Mouse (Mus musculus) forebrain, embryonic 11.5 days (tissue): Measurements from ENCODE around the gene Olfr1491. TPM values are rescaled to one million over a fixed set of nuclear protein-coding genes. Genes with fewer than 3 reads are reported as not detected.

ENCODE experiments used
- ATAC-seq: fragments of 200-750 bp; cut with Nextera tagmentation; replicated peaks from 2 replicates; pipeline ENCODE4 v1.8.0; 2017; ENCODE audit warnings: moderate TSS enrichment; ENCODE audit not compliant: low FRiP score
- DNase-seq: peaks from one replicate; pipeline ENCODE4 v3.0.0-alpha.2; 2017; ENCODE audit warnings: low spot score
- H3K27ac ChIP-seq: fragments of 300-500 bp; sonication (generic); 2 replicates; pipeline ENCODE4 v1.5.1; 2014; ENCODE audit warnings: low read depth, low read length
- H3K27me3 ChIP-seq: fragments of 300-500 bp; sonication (generic); 2 replicates; pipeline ENCODE4 v1.6.1; 2014; ENCODE audit warnings: mild to moderate bottlenecking, low read length, mixed read lengths; ENCODE audit not compliant: control insufficient read depth, insufficient read depth
- H3K36me3 ChIP-seq: fragments of 300-500 bp; sonication (generic); 2 replicates; pipeline ENCODE4 v1.6.1; 2014; ENCODE audit warnings: mild to moderate bottlenecking, low read length, moderate library complexity, mixed read lengths; ENCODE audit not compliant: control insufficient read depth, insufficient read depth
- H3K4me1 ChIP-seq: fragments of 300-500 bp; sonication (generic); replicated peaks from 2 replicates; pipeline ENCODE4 v1.6.1; 2014; ENCODE audit warnings: low read length, mixed read lengths; ENCODE audit not compliant: control insufficient read depth, insufficient read depth
- H3K4me2 ChIP-seq: fragments of 300-500 bp; sonication (generic); 2 replicates; pipeline ENCODE4 v1.6.1; 2014; ENCODE audit warnings: low read depth, mild to moderate bottlenecking, low read length, moderate library complexity, mixed read lengths; ENCODE audit not compliant: severe bottlenecking
- H3K4me3 ChIP-seq: fragments of 300-500 bp; sonication (generic); 2 replicates; pipeline ENCODE4 v1.5.1; 2014; ENCODE audit warnings: low read depth, low read length
- H3K9ac ChIP-seq: fragments of 300-500 bp; sonication (generic); 2 replicates; pipeline ENCODE4 v1.6.1; 2014; ENCODE audit warnings: low read length
- H3K9me3 ChIP-seq: fragments of 300-500 bp; sonication (generic); 2 replicates; pipeline ENCODE4 v1.6.1; 2016; ENCODE audit warnings: low read length, mixed read lengths; ENCODE audit not compliant: control insufficient read depth
- WGBS: fragments of 180-500 bp; shearing (Covaris S2); extraction: QIAGEN DNeasy Blood & Tissue Kit; methylation state at CpG from one replicate; pipeline ENCODE4 v1.1.7; 2014; 5-methylcytosine and 5-hydroxymethylcytosine counted together
- polyA plus RNA-seq: library from polyadenylated mRNA; unstranded; fragments of >200 nt; fragmentation: Nextera tagmentation; extraction: Ambion mirVana; gene quantifications from 2 replicates; pipeline ENCODE4 v1.2.1, GENCODE M21; 2014

The Olfr1491 gene
- polyA plus RNA-seq: not detected in 2 replicates

DNA sequence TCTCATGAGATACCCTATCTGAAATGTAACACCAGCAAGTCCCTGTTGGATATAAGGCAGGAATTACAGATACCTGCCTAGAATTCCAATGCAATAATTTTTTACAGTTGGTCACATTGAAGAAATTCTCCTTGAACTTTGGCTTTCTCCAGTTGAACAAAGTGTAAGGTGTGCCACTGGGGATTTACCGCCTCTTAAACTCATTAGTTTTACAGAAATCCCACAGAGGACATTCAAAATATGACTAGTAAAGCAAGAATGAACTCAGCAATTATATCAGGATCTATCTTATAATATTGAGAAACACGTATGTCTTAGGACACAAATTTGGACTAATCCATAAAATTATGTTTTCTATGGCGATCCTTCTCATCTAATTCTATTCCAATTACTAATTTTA lies at the start of gene Olfr1491:
TSS of gene Olfr1491 (plus strand) at position 301 of the 400 bp plus-strand sequence.
- no peaks in the 10 kb centered on the region for H3K4me1 ChIP-seq
- no peak for ATAC-seq
- no peak within 1 kb of the TSS for H3K4me2 ChIP-seq
- H3K27me3 ChIP-seq: no peaks in the 10 kb centered on the region
- H3K36me3 ChIP-seq: no peaks in the 10 kb centered on the region
- no peak within 1 kb of the TSS for H3K9ac ChIP-seq
- WGBS: 80% methylated on average over 3 of the region's 3 CpGs
- no peaks in the 10 kb centered on the region for H3K9me3 ChIP-seq
- no peak within 1 kb of the TSS for H3K4me3 ChIP-seq
- no peak for DNase-seq
- no peak within 1 kb of the TSS for H3K27ac ChIP-seq

DNA sequence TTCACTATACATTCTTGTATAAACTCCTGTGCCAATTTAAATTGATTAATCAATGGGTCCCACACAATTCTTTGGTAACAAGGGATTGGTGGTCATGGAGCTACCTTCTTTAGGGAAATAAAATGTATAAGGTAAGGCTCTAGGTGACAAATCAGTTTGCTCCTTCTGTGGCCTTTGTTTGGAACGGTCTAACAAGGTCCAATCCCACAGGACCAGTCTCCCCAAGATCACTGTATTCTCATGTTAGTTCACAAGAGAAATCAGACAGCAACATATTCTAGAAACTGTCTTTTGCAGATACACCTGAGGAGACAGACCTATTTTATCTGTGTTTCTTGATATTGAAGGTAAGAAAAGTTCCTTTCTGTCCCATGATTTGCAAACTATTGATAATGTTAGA lies 46.3 kb upstream of the Olfr1491 start, which contains the start of gene Olfr1490:
TSS of gene Olfr1490 (plus strand) at position 301 of the 400 bp plus-strand sequence.
- Histone ChIP-seq H3K27ac (no peak within 1 kb of the TSS), H3K9me3 (no peaks in the 10 kb centered on the region), H3K27me3 (no peaks in the 10 kb centered on the region), H3K4me3 (no peak within 1 kb of the TSS), H3K4me1 (no peaks in the 10 kb centered on the region), H3K36me3 (no peaks in the 10 kb centered on the region), H3K9ac (no peak within 1 kb of the TSS), H3K4me2 (no peak within 1 kb of the TSS)
- DNase-seq: no peak
- ATAC-seq: no peak
- 76% methylated on average over 1 of the region's 1 CpGs for WGBS

GRCm38 (mm10) chr19:13722978-13723377 lies 25.9 kb downstream of the Olfr1491 start, which contains the start of gene Olfr1493-ps1:
TSS of gene Olfr1493-ps1 (plus strand) at chr19:13723278.
- H3K27me3 ChIP-seq: no peaks in the 10 kb centered on the region
- H3K9ac ChIP-seq: no peak within 1 kb of the TSS
- H3K27ac ChIP-seq: no peak within 1 kb of the TSS
- H3K4me1 ChIP-seq: no peaks in the 10 kb centered on the region
- H3K4me3 ChIP-seq: no peak within 1 kb of the TSS
- no peaks in the 10 kb centered on the region for H3K9me3 ChIP-seq
- no peak within 1 kb of the TSS for H3K4me2 ChIP-seq
- 72% methylated on average over 2 of the region's 2 CpGs for WGBS
- DNase-seq: no peak
- H3K36me3 ChIP-seq: no peaks in the 10 kb centered on the region
- no peak for ATAC-seq

GRCm38 (mm10) chr19:13739428-13739827 lies 42.4 kb downstream of the Olfr1491 start, which contains the start of gene Olfr1494:
TSS of gene Olfr1494 (plus strand) at chr19:13739728.
- H3K9ac ChIP-seq: no peak within 1 kb of the TSS
- WGBS: 90% methylated on average over 4 of the region's 4 CpGs
- H3K4me1 ChIP-seq: no peaks in the 10 kb centered on the region
- no peak within 1 kb of the TSS for H3K27ac ChIP-seq
- H3K4me2 ChIP-seq: no peak within 1 kb of the TSS
- no peaks in the 10 kb centered on the region for H3K27me3 ChIP-seq
- H3K9me3 ChIP-seq: no peaks in the 10 kb centered on the region
- H3K36me3 ChIP-seq: no peaks in the 10 kb centered on the region
- no peak for ATAC-seq
- H3K4me3 ChIP-seq: no peak within 1 kb of the TSS
- DNase-seq: no peak

GRCm38 (mm10) chr19:13749366-13749765 lies 52.3 kb downstream of the Olfr1491 start:
- ATAC-seq: no peak
- no peaks in the 10 kb centered on the region for H3K27me3 ChIP-seq
- DNase-seq: no peak
- no peaks in the 10 kb centered on the region for H3K4me1 ChIP-seq
- WGBS: 80% methylated on average over 1 of the region's 1 CpGs
- no peak overlapping the region for H3K9ac ChIP-seq
- no peak overlapping the region for H3K27ac ChIP-seq
- no peaks in the 10 kb centered on the region for H3K36me3 ChIP-seq
- no peaks in the 10 kb centered on the region for H3K9me3 ChIP-seq
- no peak overlapping the region for H3K4me3 ChIP-seq
- no peak overlapping the region for H3K4me2 ChIP-seq

Other genes with a start within 250 kb of the Olfr1491 start
- not detected in 2 replicates for gene Olfr1472, start 241.2 kb upstream of the Olfr1491 start, polyA plus RNA-seq
- not detected in 2 replicates for gene Olfr1474, start 227.7 kb upstream of the Olfr1491 start, polyA plus RNA-seq
- gene Olfr1475, start 217.1 kb upstream of the Olfr1491 start, polyA plus RNA-seq: not detected in 2 replicates
- gene Olfr1477, start 196.7 kb upstream of the Olfr1491 start, polyA plus RNA-seq: not detected in 2 replicates
- gene Olfr1480, start 169.4 kb upstream of the Olfr1491 start, polyA plus RNA-seq: not detected in 2 replicates
- gene Olfr1484, start 113.8 kb upstream of the Olfr1491 start, polyA plus RNA-seq: not detected in 2 replicates
- not detected in 2 replicates for gene Olfr1487, start 79.9 kb upstream of the Olfr1491 start, polyA plus RNA-seq
- not detected in 2 replicates for gene Olfr1489, start 65.6 kb upstream of the Olfr1491 start, polyA plus RNA-seq
- gene Olfr1490, start 46.2 kb upstream of the Olfr1491 start, polyA plus RNA-seq: not detected in 2 replicates
- gene Olfr1493-ps1, start 26.0 kb downstream of the Olfr1491 start, polyA plus RNA-seq: not detected in 2 replicates
- gene Olfr1494, start 42.5 kb downstream of the Olfr1491 start, polyA plus RNA-seq: not detected in 2 replicates
- gene Olfr1495, start 67.3 kb downstream of the Olfr1491 start, polyA plus RNA-seq: not detected in 2 replicates
- not detected in 2 replicates for gene Olfr1496, start 80.6 kb downstream of the Olfr1491 start, polyA plus RNA-seq
- not detected in 2 replicates for gene Olfr1497, start 100.9 kb downstream of the Olfr1491 start, polyA plus RNA-seq
- gene Olfr1499, start 122.2 kb downstream of the Olfr1491 start, polyA plus RNA-seq: not detected in 2 replicates
- not detected in 2 replicates for gene Olfr1500, start 133.2 kb downstream of the Olfr1491 start, polyA plus RNA-seq
- not detected in 2 replicates for gene Olfr1501, start 153.4 kb downstream of the Olfr1491 start, polyA plus RNA-seq
- not detected in 2 replicates for gene Olfr1502, start 164.5 kb downstream of the Olfr1491 start, polyA plus RNA-seq
- gene Olfr1504, start 200.7 kb downstream of the Olfr1491 start, polyA plus RNA-seq: not detected in 2 replicates
- not detected in 2 replicates for gene Olfr1505, start 216.3 kb downstream of the Olfr1491 start, polyA plus RNA-seq